Mouse (Mus musculus) stomach, embryonic 14.5 days (tissue): ENCODE data around the gene Ephb3. TPM values are rescaled to one million over a fixed set of nuclear protein-coding genes. Genes with fewer than 3 reads are reported as not detected.

ENCODE experiments used
- ATAC-seq: fragments of 200-750 bp; cut with Nextera tagmentation; 2 replicates; pipeline ENCODE4 v1.8.0; 2017; ENCODE audit warnings: low read depth, moderate TSS enrichment; ENCODE audit not compliant: insufficient number of reproducible peaks, insufficient read depth, low FRiP score
- H3K27ac ChIP-seq: fragments of 300-500 bp; sonication (generic); 2 replicates; pipeline ENCODE4 v1.5.1; 2014; ENCODE audit warnings: mild to moderate bottlenecking, low read length, moderate library complexity, mixed read lengths
- H3K27me3 ChIP-seq: fragments of 300-500 bp; sonication (generic); 2 replicates; pipeline ENCODE4 v1.6.1; 2014; ENCODE audit warnings: low read length, control low read depth, mixed read lengths; ENCODE audit not compliant: control insufficient read depth, insufficient read depth
- H3K36me3 ChIP-seq: fragments of 300-500 bp; sonication (generic); 2 replicates; pipeline ENCODE4 v1.6.1; 2014; ENCODE audit warnings: mild to moderate bottlenecking, control low read depth, low read length, moderate library complexity, mixed read lengths; ENCODE audit not compliant: control insufficient read depth, insufficient read depth
- H3K4me1 ChIP-seq: fragments of 300-500 bp; sonication (generic); 2 replicates; pipeline ENCODE4 v1.6.1; 2014; ENCODE audit warnings: low read length, control low read depth, mixed read lengths; ENCODE audit not compliant: control insufficient read depth, insufficient read depth
- H3K4me2 ChIP-seq: fragments of 300-500 bp; sonication (generic); replicated peaks from 2 replicates; pipeline ENCODE4 v1.6.1; 2014; ENCODE audit warnings: low read depth, low read length, control low read depth
- H3K4me3 ChIP-seq: fragments of 300-500 bp; sonication (generic); 2 replicates; pipeline ENCODE4 v1.5.1; 2014; ENCODE audit warnings: low read depth, low read length, control low read depth
- H3K9ac ChIP-seq: fragments of 300-500 bp; sonication (generic); replicated peaks from 2 replicates; pipeline ENCODE4 v1.6.1; 2014; ENCODE audit warnings: low read depth, mild to moderate bottlenecking, control low read depth, low read length, moderate library complexity, mixed read lengths
- H3K9me3 ChIP-seq: fragments of 300-500 bp; sonication (generic); 2 replicates; pipeline ENCODE4 v1.6.1; 2016; ENCODE audit warnings: low read depth, low read length, control low read depth; ENCODE audit not compliant: control insufficient read depth
- WGBS: fragments of 180-500 bp; shearing (Covaris S2); extraction: QIAGEN DNeasy Blood & Tissue Kit; methylation state at CpG from one replicate; pipeline ENCODE4 v1.1.7; 2014; 5-methylcytosine and 5-hydroxymethylcytosine counted together
- polyA plus RNA-seq: library from polyadenylated mRNA; unstranded; fragments of >200 nt; fragmentation: Nextera tagmentation; extraction: Ambion mirVana; gene quantifications from 2 replicates; pipeline ENCODE4 v1.2.1, GENCODE M21; 2014

The Ephb3 gene
- polyA plus RNA-seq, 1 experiment from 2014 or later, result 27.6 TPM

GRCm38 (mm10) chr16:21197542-21197941 lies 7.0 kb upstream of the Ephb3 start:
- WGBS, result 76% methylated on average over 4 of the region's 4 CpGs
- H3K4me1 ChIP-seq, result no peaks in the 10 kb centered on the region
- no peaks in the 10 kb centered on the region for H3K36me3 ChIP-seq
- H3K27me3 ChIP-seq, result no peaks in the 10 kb centered on the region
- no peak overlapping the region for H3K27ac ChIP-seq
- no peak for ATAC-seq
- no peaks in the 10 kb centered on the region for H3K9me3 ChIP-seq
- H3K4me3 ChIP-seq, result no peak overlapping the region
- H3K9ac ChIP-seq, result no peak overlapping the region
- H3K4me2 ChIP-seq, result no peak overlapping the region

GRCm38 (mm10) chr16:21198006-21198405 lies 6.5 kb upstream of the Ephb3 start:
- Histone ChIP-seq H3K9ac (no peak overlapping the region), H3K36me3 (no peaks in the 10 kb centered on the region), H3K4me2 (no peak overlapping the region), H3K4me3 (no peak overlapping the region), H3K9me3 (no peaks in the 10 kb centered on the region), H3K27me3 (no peaks in the 10 kb centered on the region), H3K4me1 (no peaks in the 10 kb centered on the region), H3K27ac (no peak overlapping the region)
- 86% methylated on average over 7 of the region's 7 CpGs for WGBS
- ATAC-seq, result no peak

DNA sequence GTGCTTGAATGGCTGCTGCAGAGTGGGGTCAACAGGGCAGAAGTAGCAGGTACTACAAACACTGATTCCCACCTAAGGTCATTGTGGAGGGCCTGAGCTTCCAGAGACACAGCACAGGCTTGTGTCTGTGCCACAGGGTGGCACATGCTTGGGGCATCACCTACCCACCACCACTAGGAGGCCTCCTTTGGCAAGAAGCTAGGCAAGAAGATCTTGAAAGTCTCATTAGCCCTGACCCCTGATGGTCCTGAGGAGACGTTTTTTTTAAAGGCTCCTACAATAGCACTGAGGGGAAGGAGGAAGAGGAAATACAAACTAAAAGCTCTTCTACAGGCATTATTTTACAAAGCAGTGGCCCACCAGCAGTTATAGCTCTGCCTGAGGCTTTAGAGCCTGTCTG lies 6.0 kb upstream of the Ephb3 start:
- 14% methylated on average over 1 of the region's 1 CpGs for WGBS
- Histone ChIP-seq H3K4me1 (no peaks in the 10 kb centered on the region), H3K27ac (no peak overlapping the region), H3K27me3 (no peaks in the 10 kb centered on the region), H3K36me3 (no peaks in the 10 kb centered on the region), H3K9me3 (no peaks in the 10 kb centered on the region), H3K4me3 (no peak overlapping the region), H3K9ac (no peak overlapping the region), H3K4me2 (no peak overlapping the region)
- no peak for ATAC-seq

GRCm38 (mm10) chr16:21199426-21199825 lies 5.1 kb upstream of the Ephb3 start:
- Histone ChIP-seq H3K36me3 (no peaks in the 10 kb centered on the region), H3K27ac (no peak overlapping the region), H3K27me3 (no peaks in the 10 kb centered on the region), H3K4me3 (no peak overlapping the region), H3K9ac (no peak overlapping the region), H3K4me2 (no peak overlapping the region), H3K9me3 (no peaks in the 10 kb centered on the region), H3K4me1 (no peaks in the 10 kb centered on the region)
- WGBS, result 75% methylated on average over 8 of the region's 8 CpGs
- no peak for ATAC-seq

DNA sequence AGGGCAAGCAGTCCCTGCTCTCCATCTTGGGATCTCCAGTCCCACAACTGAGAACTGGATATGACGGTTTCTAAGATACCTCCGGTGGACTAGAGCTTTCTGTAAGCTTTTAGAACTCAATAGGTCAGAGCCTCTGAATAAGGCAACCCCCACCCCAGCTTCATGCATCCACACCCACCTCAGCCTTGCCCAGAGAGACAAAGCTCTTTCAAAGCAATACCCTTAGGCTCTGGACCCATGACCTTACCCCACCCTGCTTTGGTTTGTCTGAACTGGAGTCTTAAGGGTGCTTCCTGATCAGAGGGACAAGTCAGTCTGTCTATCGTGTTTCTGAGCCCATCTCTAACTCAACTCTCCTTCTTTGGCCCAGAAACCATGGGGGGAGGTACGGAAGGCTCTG lies 1.8 kb upstream of the Ephb3 start:
- H3K4me3 ChIP-seq, result no peak overlapping the region
- no peaks in the 10 kb centered on the region for H3K9me3 ChIP-seq
- H3K4me2 ChIP-seq, result no peak overlapping the region
- ATAC-seq, result no peak
- 77% methylated on average over 4 of the region's 4 CpGs for WGBS
- no peak overlapping the region for H3K27ac ChIP-seq
- peaks cover 15% of the 10 kb centered on the region for H3K4me1 ChIP-seq
- no peaks in the 10 kb centered on the region for H3K36me3 ChIP-seq
- H3K9ac ChIP-seq, result no peak overlapping the region
- no peaks in the 10 kb centered on the region for H3K27me3 ChIP-seq

GRCm38 (mm10) chr16:21205093-21205886 lies 735 bp downstream of the Ephb3 start:
- H3K9ac ChIP-seq, result peak overlapping the region; percentile 99
- ATAC-seq, result no peak
- H3K27ac ChIP-seq, result peak overlapping the region; percentile 90
- peak overlapping the region; percentile 70 for H3K4me2 ChIP-seq
- no peaks in the 10 kb centered on the region for H3K9me3 ChIP-seq
- no peaks in the 10 kb centered on the region; the same call in 1 of the 2 replicates for H3K36me3 ChIP-seq
- H3K4me1 ChIP-seq, result peaks cover 39% of the 10 kb centered on the region
- H3K4me3 ChIP-seq, result peak overlapping the region; percentile 98
- no peaks in the 10 kb centered on the region for H3K27me3 ChIP-seq
- WGBS, result under 1% methylated on average over 56 of the region's 60 CpGs

GRCm38 (mm10) chr16:21208001-21208565 lies 3.5 kb downstream of the Ephb3 start:
- Histone ChIP-seq H3K4me3 (peak overlapping the region; percentile 98; the same call in 1 of the 2 replicates), H3K4me1 (peaks cover 54% of the 10 kb centered on the region), H3K9me3 (no peaks in the 10 kb centered on the region), H3K36me3 (peaks cover 3% of the 10 kb centered on the region; the same call in 1 of the 2 replicates), H3K27me3 (no peaks in the 10 kb centered on the region), H3K27ac (peak overlapping the region; percentile 39), H3K9ac (0 out of 2 replicates have a peak overlapping the region, but pooled peaks have one; percentile 99), H3K4me2 (peak overlapping the region; percentile 70)
- ATAC-seq, result no peak
- WGBS, result 60% methylated on average over 4 of the region's 4 CpGs

DNA sequence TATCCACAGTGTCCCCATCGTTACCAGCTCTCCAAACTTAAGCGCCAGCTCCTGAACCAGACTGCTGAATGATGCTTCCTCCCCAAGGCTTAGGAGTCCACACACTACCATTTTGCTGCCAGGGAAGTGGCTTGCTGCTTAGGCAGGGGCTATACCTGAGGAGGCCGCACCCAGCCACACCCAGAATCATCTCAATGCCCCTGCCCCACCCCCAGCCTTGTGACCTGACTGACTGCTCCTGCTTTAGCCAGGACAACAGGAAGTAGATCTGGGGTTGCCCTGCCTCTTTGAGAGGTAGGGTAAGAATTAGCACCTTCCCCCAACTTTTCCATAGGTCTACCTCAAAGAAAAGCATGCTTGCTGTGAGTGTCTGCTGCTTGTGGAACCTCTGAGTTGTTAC lies 4.7 kb downstream of the Ephb3 start:
- H3K36me3 ChIP-seq, result peaks cover 9% of the 10 kb centered on the region; the same call in 1 of the 2 replicates
- no peak overlapping the region for H3K9ac ChIP-seq
- WGBS, result 77% methylated on average over 3 of the region's 3 CpGs
- H3K27me3 ChIP-seq, result no peaks in the 10 kb centered on the region
- no peaks in the 10 kb centered on the region for H3K9me3 ChIP-seq
- peak overlapping the region; percentile 44; the same call in 1 of the 2 replicates for H3K27ac ChIP-seq
- H3K4me2 ChIP-seq, result 0 out of 2 replicates have a peak overlapping the region, but pooled peaks have one; percentile 20
- H3K4me1 ChIP-seq, result peaks cover 54% of the 10 kb centered on the region
- no peak for ATAC-seq
- no peak overlapping the region for H3K4me3 ChIP-seq
